ENCODE assay signal across 22 mouse cellular contexts in genomic region chr14:78564292-78564691, GRCm38 (mm10). TPM values are rescaled to one million over a fixed set of nuclear protein-coding genes. Genes with fewer than 3 reads are reported as not detected.
DNase-seq lines count a peak whose midpoint lies in the region; ATAC-seq and TF ChIP-seq lines count a peak whose summit lies in the region.
"Had no signal": no experiment of that assay in that cellular context is flagged by ENCODE, and none has a peak within 500 bp of the region (broad histone marks: within the 10 kb centered on the region; RNA-seq: fewer than 3 reads in every experiment).

No protein-coding gene starts in this region.

- H3K4me1 ChIP-seq in lung, postnatal 0 days (ENCODE audit: insufficient read depth, low read depth, low read length): no peaks in the 10 kb centered on the region
- H3K4me1 ChIP-seq in lung, adult 2 months (ENCODE audit: control insufficient read depth, insufficient read depth, low read length): no peaks in the 10 kb centered on the region
- no peaks in the 10 kb centered on the region for H3K4me1 ChIP-seq in intestine, embryonic 16.5 days (ENCODE audit: control insufficient read depth, insufficient read depth, low read length)
- peaks cover 9% of the 10 kb centered on the region; the same call in 1 of the 2 replicates for H3K4me1 ChIP-seq in midbrain, embryonic 13.5 days (replicated peaks)
- H3K4me1 ChIP-seq: embryonic facial prominence, embryonic 13.5 days; embryonic facial prominence, embryonic 15.5 days; forebrain, embryonic 10.5 days had no signal

- peaks cover under 1% of the 10 kb centered on the region; the same call in 1 of the 2 replicates for H3K36me3 ChIP-seq in lung, postnatal 0 days (ENCODE audit: insufficient read depth, low read length)
- no peaks in the 10 kb centered on the region for H3K36me3 ChIP-seq in intestine, embryonic 16.5 days (ENCODE audit: control insufficient read depth, insufficient read depth, low read length)
- H3K36me3 ChIP-seq in midbrain, embryonic 13.5 days: no peaks in the 10 kb centered on the region
- H3K36me3 ChIP-seq: embryonic facial prominence, embryonic 13.5 days; embryonic facial prominence, embryonic 15.5 days; forebrain, embryonic 10.5 days; forebrain, embryonic 12.5 days had no signal

- H3K4me2 ChIP-seq in lung, postnatal 0 days (replicated peaks; ENCODE audit: low read depth, low read length): no peak overlapping the region
- H3K4me2 ChIP-seq in intestine, embryonic 16.5 days (ENCODE audit: low read depth, low read length): no peak overlapping the region
- no peak overlapping the region for H3K4me2 ChIP-seq in midbrain, embryonic 13.5 days (replicated peaks)
- H3K4me2 ChIP-seq: embryonic facial prominence, embryonic 13.5 days; embryonic facial prominence, embryonic 15.5 days; forebrain, embryonic 12.5 days had no signal

- H3K4me3 ChIP-seq in lung, postnatal 0 days (ENCODE audit: low read depth, low read length): no peak overlapping the region
- H3K4me3 ChIP-seq in lung, adult 2 months (replicated peaks; ENCODE audit: extremely low read depth, low read depth, low read length): no peak overlapping the region
- no peak overlapping the region for H3K4me3 ChIP-seq in intestine, embryonic 16.5 days (ENCODE audit: low read length)
- H3K4me3 ChIP-seq in midbrain, embryonic 13.5 days (replicated peaks): no peak overlapping the region
- H3K4me3 ChIP-seq: embryonic facial prominence, embryonic 13.5 days; embryonic facial prominence, embryonic 15.5 days; erythroblast, embryonic 14.5 days; forebrain, embryonic 10.5 days; forebrain, embryonic 12.5 days had no signal

- H3K27me3 ChIP-seq in lung, postnatal 0 days (replicated peaks; ENCODE audit: insufficient read depth, low read length): no peaks in the 10 kb centered on the region
- no peaks in the 10 kb centered on the region for H3K27me3 ChIP-seq in intestine, embryonic 16.5 days (replicated peaks; ENCODE audit: control insufficient read depth, insufficient read depth, low read length)
- no peaks in the 10 kb centered on the region for H3K27me3 ChIP-seq in midbrain, embryonic 13.5 days
- H3K27me3 ChIP-seq: embryonic facial prominence, embryonic 13.5 days; embryonic facial prominence, embryonic 15.5 days; forebrain, embryonic 12.5 days had no signal

- no peak for TF ChIP-seq CTCF in lung, postnatal 0 days (IDR thresholded peaks at IDR 0.05)
- TF ChIP-seq CTCF in lung, adult 2 months (IDR thresholded peaks at IDR 0.05; ENCODE audit: insufficient read depth, low read length): no peak

- no peak overlapping the region for H3K27ac ChIP-seq in lung, postnatal 0 days (ENCODE audit: low read length)
- no peak overlapping the region for H3K27ac ChIP-seq in intestine, embryonic 16.5 days (ENCODE audit: low read length)
- H3K27ac ChIP-seq in midbrain, embryonic 13.5 days: no peak overlapping the region
- H3K27ac ChIP-seq: embryonic facial prominence, embryonic 13.5 days; embryonic facial prominence, embryonic 15.5 days; forebrain, embryonic 10.5 days; forebrain, embryonic 12.5 days had no signal

- no peaks in the 10 kb centered on the region for H3K9me3 ChIP-seq in lung, postnatal 0 days (ENCODE audit: low read length)
- no peaks in the 10 kb centered on the region for H3K9me3 ChIP-seq in intestine, embryonic 16.5 days (ENCODE audit: control insufficient read depth, low read length)
- no peaks in the 10 kb centered on the region for H3K9me3 ChIP-seq in midbrain, embryonic 13.5 days
- H3K9me3 ChIP-seq: embryonic facial prominence, embryonic 13.5 days; embryonic facial prominence, embryonic 15.5 days; forebrain, embryonic 10.5 days; forebrain, embryonic 12.5 days had no signal

- WGBS in lung, postnatal 0 days: 63% methylated on average over 2 of the region's 2 CpGs
- 79% methylated on average over 2 of the region's 2 CpGs for WGBS in lung, adult 2 months
- WGBS in intestine, embryonic 16.5 days: 54% methylated on average over 2 of the region's 2 CpGs
- WGBS in midbrain, embryonic 13.5 days: 82% methylated on average over 2 of the region's 2 CpGs

- DNase-seq in lung, postnatal 0 days (ENCODE audit: low spot score): peak; percentile 8
- no peak for DNase-seq in lung, adult 2 months
- no peak for DNase-seq in spleen, adult 18-20 months
- DNase-seq: adrenal gland, adult 2 months; adrenal gland, postnatal 10 days; adrenal gland, postnatal 25 days; cerebellum, adult 11 months; cerebellum, adult 18-20 months; cerebellum, adult 8-10 months; cerebellum, adult 9-11 months; cerebellum, postnatal 14 days; cerebellum, postnatal 36 days; embryo, embryonic 11 days had no signal

- TF ChIP-seq POLR2A in lung, adult 2 months (IDR thresholded peaks at IDR 0.05; ENCODE audit: borderline replicate concordance, extremely low read depth, low read depth, low read length): no peak

- no peak overlapping the region for H3K9ac ChIP-seq in lung, postnatal 0 days (replicated peaks; ENCODE audit: low read depth)
- no peak overlapping the region for H3K9ac ChIP-seq in intestine, embryonic 16.5 days (ENCODE audit: low read depth, low read length)
- no peak overlapping the region for H3K9ac ChIP-seq in midbrain, embryonic 13.5 days (replicated peaks)
- H3K9ac ChIP-seq: embryonic facial prominence, embryonic 13.5 days; embryonic facial prominence, embryonic 15.5 days; forebrain, embryonic 12.5 days had no signal

- TF ChIP-seq EP300 in lung, postnatal 0 days (IDR thresholded peaks at IDR 0.05): no peak

- no peak; the same call in 1 of the 2 replicates for ATAC-seq in lung, postnatal 0 days
- ATAC-seq in intestine, embryonic 16.5 days: peak; percentile 89
- ATAC-seq in midbrain, embryonic 13.5 days: no peak
- ATAC-seq: forebrain, embryonic 14.5 days; forebrain, embryonic 16.5 days had no signal

RNA-seq across cellular contexts. Expression of gene Akap11, which starts 27.7 kb away (rescaled TPM):
- 9.4 and 12.2 TPM in 2 replicates for polyA plus RNA-seq in lung, postnatal 0 days (2015; fragmentation: Nextera tagmentation; extraction: Ambion mirVana)
- 5.3 and 10.2 TPM in 2 replicates for polyA plus RNA-seq in lung, adult 2 months (2012; rRNA removed)
- polyA plus RNA-seq in intestine, embryonic 16.5 days (2015; fragmentation: Nextera tagmentation; extraction: Ambion mirVana): 12.1 and 12.3 TPM in 2 replicates
- 38.7 and 39.4 TPM in 2 replicates for polyA plus RNA-seq in midbrain, embryonic 13.5 days (2015; fragmentation: Nextera tagmentation; extraction: Ambion mirVana)
